Mouse (Mus musculus): ENCODE results near the gene Sik1. TPM values are rescaled to one million over a fixed set of nuclear protein-coding genes. Genes with fewer than 3 reads are reported as not detected.

Gene Sik1
- polyA plus RNA-seq, 1 experiment = 9.3 TPM

DNA sequence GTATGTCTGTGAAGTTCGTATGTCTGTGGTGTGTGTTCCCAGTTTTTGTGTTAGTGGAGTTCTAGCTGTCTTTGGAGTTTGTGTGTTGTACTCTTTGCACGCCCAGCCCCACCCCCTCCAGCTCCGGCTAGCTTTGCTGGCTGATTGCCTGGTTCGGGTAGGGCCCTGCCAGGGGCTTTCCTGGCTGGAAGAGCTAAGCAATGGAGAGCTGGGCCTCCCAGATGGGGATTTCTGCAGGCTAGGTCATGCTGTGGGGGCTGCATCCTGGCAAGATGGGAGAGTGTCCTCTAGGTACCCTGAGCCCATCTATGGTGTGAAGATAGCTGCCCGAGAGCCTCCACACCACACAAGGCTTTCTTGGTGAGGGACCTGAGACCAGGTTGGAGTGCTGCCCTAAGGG, 28.4 kb downstream of the Sik1 start:
- Histone ChIP-seq H3K27me3 (ENCODE audit: control insufficient read depth, insufficient read depth, insufficient read length) (no peaks in the 10 kb centered on the region), H3K4me3 (ENCODE audit: insufficient read depth, poor library complexity, severe bottlenecking) (no peak overlapping the region), H3K79me2 (ENCODE audit: control insufficient read depth, insufficient read depth) (no peaks in the 10 kb centered on the region), H3K36me3 (ENCODE audit: control insufficient read depth, insufficient read depth) (no peaks in the 10 kb centered on the region), H3ac (ENCODE audit: control insufficient read depth, insufficient read length, low read depth) (no peak overlapping the region), H3K79me3 (ENCODE audit: low read depth) (no peaks in the 10 kb centered on the region)
- TF ChIP-seq MYOD1 (IDR thresholded peaks at IDR 0.05; ENCODE audit: control insufficient read depth, insufficient read length, low read depth) (no peak), MYOG (IDR thresholded peaks at IDR 0.05; ENCODE audit: control insufficient read depth, extremely low read depth, insufficient read length) (no peak), USF1 (IDR thresholded peaks at IDR 0.05; ENCODE audit: low read depth) (no peak), MAX (IDR thresholded peaks at IDR 0.05) (no peak), CTCF (IDR thresholded peaks at IDR 0.05; ENCODE audit: control insufficient read depth, insufficient read depth, insufficient read length) (no peak), FOSL1 (IDR thresholded peaks at IDR 0.05; ENCODE audit: insufficient read depth, low read length, poor library complexity, severe bottlenecking) (no peak), CEBPB (IDR thresholded peaks at IDR 0.05; ENCODE audit: low read depth) (no peak)

DNA sequence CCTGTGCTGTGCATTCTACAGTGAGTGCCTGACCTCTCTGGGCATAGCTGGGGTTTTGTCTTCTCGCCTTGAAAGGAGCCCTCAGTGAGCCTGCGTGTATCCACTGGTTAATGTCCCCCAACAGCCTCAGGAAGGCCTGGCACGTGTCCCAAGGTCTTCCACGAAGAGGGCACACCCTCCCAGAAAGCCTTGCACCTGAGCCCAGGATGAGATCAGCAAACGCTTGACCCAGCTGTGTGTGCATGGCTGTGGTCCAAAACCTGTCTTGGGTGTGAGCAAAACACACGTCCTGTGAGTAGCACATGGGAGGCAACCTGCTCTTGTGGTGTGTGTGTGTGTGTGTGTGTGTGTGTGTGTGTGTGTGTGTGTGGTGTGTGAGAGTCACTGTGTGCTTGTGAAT, 28.9 kb downstream of the Sik1 start:
- no peaks in the 10 kb centered on the region for H3K36me3 ChIP-seq (ENCODE audit: control insufficient read depth, insufficient read depth)
- no peaks in the 10 kb centered on the region for H3K27me3 ChIP-seq (ENCODE audit: control insufficient read depth, insufficient read depth, insufficient read length)
- no peaks in the 10 kb centered on the region for H3K79me3 ChIP-seq (ENCODE audit: low read depth)
- no peaks in the 10 kb centered on the region for H3K79me2 ChIP-seq (ENCODE audit: control insufficient read depth, insufficient read depth)
- TF ChIP-seq MYOD1 (IDR thresholded peaks at IDR 0.05; ENCODE audit: control insufficient read depth, insufficient read length, low read depth) (no peak), MAX (IDR thresholded peaks at IDR 0.05) (no peak), MYOG (IDR thresholded peaks at IDR 0.05; ENCODE audit: control insufficient read depth, extremely low read depth, insufficient read length) (no peak), CEBPB (IDR thresholded peaks at IDR 0.05; ENCODE audit: low read depth) (no peak), CTCF (IDR thresholded peaks at IDR 0.05; ENCODE audit: control insufficient read depth, insufficient read depth, insufficient read length) (no peak)
- no peak overlapping the region for H3K4me3 ChIP-seq (ENCODE audit: insufficient read depth, poor library complexity, severe bottlenecking)
- no peak overlapping the region for H3ac ChIP-seq (ENCODE audit: control insufficient read depth, insufficient read length, low read depth)

DNA sequence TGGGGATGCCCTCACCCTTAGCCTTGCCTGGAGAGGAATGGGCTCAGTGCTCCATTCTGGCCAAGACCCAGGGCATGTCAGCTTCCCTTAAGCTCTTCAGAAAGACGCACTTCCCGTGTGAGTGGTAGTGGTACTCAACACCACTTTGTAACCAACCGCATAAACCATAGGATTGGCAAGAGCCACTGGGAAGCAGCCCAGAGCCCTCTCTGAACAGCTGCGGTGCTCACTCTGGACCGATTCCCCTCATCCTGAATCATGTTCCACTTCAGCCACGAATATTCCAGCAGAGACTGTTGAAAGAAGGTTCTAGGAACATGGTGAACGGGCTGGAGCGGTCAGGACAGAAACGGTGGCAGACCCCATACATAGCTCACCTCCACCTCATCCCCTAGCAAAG, 29.9 kb downstream of the Sik1 start:
- H3K79me3 ChIP-seq (ENCODE audit: low read depth) = no peaks in the 10 kb centered on the region
- no peak overlapping the region for H3K4me3 ChIP-seq (ENCODE audit: insufficient read depth, poor library complexity, severe bottlenecking)
- no peak overlapping the region for H3ac ChIP-seq (ENCODE audit: control insufficient read depth, insufficient read length, low read depth)
- TF ChIP-seq MYOD1 (IDR thresholded peaks at IDR 0.05; ENCODE audit: control insufficient read depth, insufficient read length, low read depth) (peak; percentile 68), FOSL1 (IDR thresholded peaks at IDR 0.05; ENCODE audit: insufficient read depth, low read length, poor library complexity, severe bottlenecking) (no peak)
- H3K27me3 ChIP-seq (ENCODE audit: control insufficient read depth, insufficient read depth, insufficient read length) = no peaks in the 10 kb centered on the region
- no peaks in the 10 kb centered on the region for H3K79me2 ChIP-seq (ENCODE audit: control insufficient read depth, insufficient read depth)
- H3K36me3 ChIP-seq (ENCODE audit: control insufficient read depth, insufficient read depth) = no peaks in the 10 kb centered on the region

DNA sequence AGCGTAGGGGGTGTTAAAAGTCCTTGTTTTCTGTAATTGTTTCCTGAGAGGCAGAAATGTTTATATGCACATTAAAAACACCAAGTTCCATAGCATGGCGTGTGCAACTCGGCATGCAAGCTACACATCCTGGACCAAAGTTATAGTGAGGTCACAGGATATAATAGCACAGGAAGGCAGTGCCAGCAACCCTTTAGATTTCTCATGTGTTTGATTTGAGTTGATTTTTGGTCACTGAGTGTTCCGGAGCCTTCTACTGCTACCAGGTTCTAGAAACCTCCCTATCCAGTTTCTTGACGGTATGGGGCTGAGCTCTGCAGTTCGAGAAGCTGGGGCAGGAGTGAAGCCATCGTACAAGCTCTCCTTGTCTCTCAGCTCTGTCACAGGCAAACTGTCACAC, 30.8 kb downstream of the Sik1 start:
- Histone ChIP-seq H3K79me2 (ENCODE audit: control insufficient read depth, insufficient read depth) (no peaks in the 10 kb centered on the region), H3ac (ENCODE audit: control insufficient read depth, insufficient read length, low read depth) (no peak overlapping the region), H3K27me3 (ENCODE audit: control insufficient read depth, insufficient read depth, insufficient read length) (no peaks in the 10 kb centered on the region), H3K79me3 (ENCODE audit: low read depth) (no peaks in the 10 kb centered on the region), H3K36me3 (ENCODE audit: control insufficient read depth, insufficient read depth) (no peaks in the 10 kb centered on the region), H3K4me3 (ENCODE audit: insufficient read depth, poor library complexity, severe bottlenecking) (no peak overlapping the region)
- TF ChIP-seq CTCF (IDR thresholded peaks at IDR 0.05; ENCODE audit: control insufficient read depth, insufficient read depth, insufficient read length) (no peak), MAX (IDR thresholded peaks at IDR 0.05) (no peak), FOSL1 (IDR thresholded peaks at IDR 0.05; ENCODE audit: insufficient read depth, low read length, poor library complexity, severe bottlenecking) (no peak), USF1 (IDR thresholded peaks at IDR 0.05; ENCODE audit: low read depth) (no peak), MYOG (IDR thresholded peaks at IDR 0.05; ENCODE audit: control insufficient read depth, extremely low read depth, insufficient read length) (no peak), MYOD1 (IDR thresholded peaks at IDR 0.05; ENCODE audit: control insufficient read depth, insufficient read length, low read depth) (no peak), CEBPB (IDR thresholded peaks at IDR 0.05; ENCODE audit: low read depth) (no peak)

DNA sequence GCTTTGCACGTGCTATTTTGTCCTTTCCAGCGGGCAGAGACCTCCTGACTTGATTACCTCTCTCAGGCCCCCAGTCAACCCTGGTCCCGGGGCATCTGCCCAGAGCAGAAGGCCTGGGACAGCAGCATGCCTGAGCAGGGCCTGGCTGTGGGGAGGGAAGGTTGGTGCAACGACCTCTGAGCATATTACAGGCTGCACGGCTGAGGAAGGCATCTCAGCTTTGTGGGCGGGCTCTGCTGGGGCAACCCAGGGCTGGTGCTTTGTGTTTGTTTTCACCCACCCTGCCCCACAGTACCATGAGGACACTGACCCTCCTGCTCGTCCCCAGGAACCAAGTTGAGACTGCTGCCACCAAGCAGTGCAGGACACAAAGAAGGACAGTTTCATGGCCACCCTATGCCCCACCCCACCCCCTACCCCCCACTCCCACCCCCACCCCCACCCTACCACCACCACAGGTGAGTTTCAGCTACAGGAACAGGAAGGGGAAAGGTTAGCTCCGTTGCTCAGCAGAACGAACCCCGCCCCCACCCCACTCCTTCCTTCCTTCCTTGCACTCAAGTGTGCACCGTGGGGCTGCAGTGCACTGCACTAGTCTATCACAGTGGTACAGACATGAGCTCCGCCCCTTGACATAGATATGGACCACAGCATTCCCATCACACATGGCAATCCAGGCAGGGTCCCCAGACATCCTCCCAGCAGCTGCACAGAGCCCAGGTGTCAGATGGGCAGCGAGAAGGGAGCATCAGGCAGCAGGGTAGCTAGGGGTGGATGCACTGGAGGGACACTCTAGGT, 34.3 kb downstream of the Sik1 start:
- Histone ChIP-seq H3K36me3 (ENCODE audit: control insufficient read depth, insufficient read depth) (no peaks in the 10 kb centered on the region), H3K79me3 (ENCODE audit: low read depth) (no peaks in the 10 kb centered on the region), H3K27me3 (ENCODE audit: control insufficient read depth, insufficient read depth, insufficient read length) (no peaks in the 10 kb centered on the region), H3ac (ENCODE audit: control insufficient read depth, insufficient read length, low read depth) (no peak overlapping the region), H3K79me2 (ENCODE audit: control insufficient read depth, insufficient read depth) (no peaks in the 10 kb centered on the region), H3K4me3 (ENCODE audit: insufficient read depth, poor library complexity, severe bottlenecking) (no peak overlapping the region)
- TF ChIP-seq CEBPB (IDR thresholded peaks at IDR 0.05; ENCODE audit: low read depth) (no peak), MAX (IDR thresholded peaks at IDR 0.05) (no peak), USF1 (IDR thresholded peaks at IDR 0.05; ENCODE audit: low read depth) (no peak), MYOG (IDR thresholded peaks at IDR 0.05; ENCODE audit: control insufficient read depth, extremely low read depth, insufficient read length) (no peak), MYOD1 (IDR thresholded peaks at IDR 0.05; ENCODE audit: control insufficient read depth, insufficient read length, low read depth) (no peak), CTCF (IDR thresholded peaks at IDR 0.05; ENCODE audit: control insufficient read depth, insufficient read depth, insufficient read length) (no peak), FOSL1 (IDR thresholded peaks at IDR 0.05; ENCODE audit: insufficient read depth, low read length, poor library complexity, severe bottlenecking) (no peak)
